Mouse (Mus musculus) liver, embryonic 14.5 days (tissue): ENCODE data around the gene Cdc14b.

Source experiments
- CTCF ChIP-seq: IDR thresholded peaks from 2 replicates; pipeline ENCODE4 v1.5.1; 2016; ENCODE audit warnings: antibody characterized with exemption, low read depth, control low read depth
- EP300 ChIP-seq: IDR thresholded peaks from 2 replicates; pipeline ENCODE4 v1.6.1; 2016; ENCODE audit warnings: antibody characterized with exemption, low read depth

GRCm38 (mm10) chr13:64211995-64212603 is 63.0 kb downstream of the Cdc14b start:
- TF ChIP-seq EP300 (no peak), CTCF (no peak)
